Mouse (Mus musculus) heart, embryonic 14.5 days (tissue): Measurements from ENCODE around the gene Odr4. TPM values are rescaled to one million over a fixed set of nuclear protein-coding genes. Genes with fewer than 3 reads are reported as not detected.

Experiments used
- polyA plus RNA-seq: library from polyadenylated mRNA; unstranded; fragments of >200 nt; fragmentation: Nextera tagmentation; extraction: Ambion mirVana; gene quantifications from 2 replicates; pipeline ENCODE4 v1.2.1, GENCODE M21; 2014

The Odr4 gene
- polyA plus RNA-seq, 1 experiment from 2014 or later, result 43.1 TPM

Other genes with a start within 250 kb of the Odr4 start
- gene Pdc, start 73.7 kb downstream of the Odr4 start, polyA plus RNA-seq, result not detected in 2 replicates
- 133 and 134 TPM in 2 replicates for gene Tpr, start 242 bp downstream of the Odr4 start, polyA plus RNA-seq
- gene Prg4, start 73.1 kb upstream of the Odr4 start, polyA plus RNA-seq, result 0.34 and 0.47 TPM in 2 replicates